Mouse (Mus musculus): ENCODE results near the gene Dctn1.

Dctn1 gene

GRCm38 (mm10) chr6:83231486-83231885 lies 65.8 kb downstream of the Dctn1 start:
- no peak for DNase-seq (ENCODE audit: low read depth, low spot score)

GRCm38 (mm10) chr6:83233306-83233705 lies 67.6 kb downstream of the Dctn1 start:
- no peak for DNase-seq (ENCODE audit: low read depth, low spot score)

- peak; percentile 69 for DNase-seq (ENCODE audit: low read depth, low spot score)
Measured at GRCm38 (mm10) chr6:83234280-83234741, 68.6 kb downstream of the Dctn1 start.

- DNase-seq (ENCODE audit: low read depth, low spot score), result no peak
Measured at GRCm38 (mm10) chr6:83237123-83237522, 71.4 kb downstream of the Dctn1 start.

- no peak for DNase-seq (ENCODE audit: low read depth, low spot score)
Measured at GRCm38 (mm10) chr6:83244422-83245061, 78.8 kb downstream of the Dctn1 start.

GRCm38 (mm10) chr6:83245134-83245533 lies 79.4 kb downstream of the Dctn1 start:
- no peak for DNase-seq (ENCODE audit: low read depth, low spot score)

- no peak for DNase-seq (ENCODE audit: low read depth, low spot score)
Measured at GRCm38 (mm10) chr6:83245997-83246396, 80.3 kb downstream of the Dctn1 start.

- no peak for DNase-seq (ENCODE audit: low read depth, low spot score)
Measured at GRCm38 (mm10) chr6:83246750-83247149, 81.0 kb downstream of the Dctn1 start.

- DNase-seq (ENCODE audit: low read depth, low spot score), result no peak
Measured at GRCm38 (mm10) chr6:83247153-83247552, 81.4 kb downstream of the Dctn1 start.

Data from mesoderm, embryonic 11.5 days (tissue).